Mouse (Mus musculus): ENCODE data around the gene Kremen2.
"Not testable (repeated sequence)": the region's sequence is repeated elsewhere in the genome, so short reads cannot be mapped to it uniquely, and the experiment has no call there.

Kremen2 gene

DNA sequence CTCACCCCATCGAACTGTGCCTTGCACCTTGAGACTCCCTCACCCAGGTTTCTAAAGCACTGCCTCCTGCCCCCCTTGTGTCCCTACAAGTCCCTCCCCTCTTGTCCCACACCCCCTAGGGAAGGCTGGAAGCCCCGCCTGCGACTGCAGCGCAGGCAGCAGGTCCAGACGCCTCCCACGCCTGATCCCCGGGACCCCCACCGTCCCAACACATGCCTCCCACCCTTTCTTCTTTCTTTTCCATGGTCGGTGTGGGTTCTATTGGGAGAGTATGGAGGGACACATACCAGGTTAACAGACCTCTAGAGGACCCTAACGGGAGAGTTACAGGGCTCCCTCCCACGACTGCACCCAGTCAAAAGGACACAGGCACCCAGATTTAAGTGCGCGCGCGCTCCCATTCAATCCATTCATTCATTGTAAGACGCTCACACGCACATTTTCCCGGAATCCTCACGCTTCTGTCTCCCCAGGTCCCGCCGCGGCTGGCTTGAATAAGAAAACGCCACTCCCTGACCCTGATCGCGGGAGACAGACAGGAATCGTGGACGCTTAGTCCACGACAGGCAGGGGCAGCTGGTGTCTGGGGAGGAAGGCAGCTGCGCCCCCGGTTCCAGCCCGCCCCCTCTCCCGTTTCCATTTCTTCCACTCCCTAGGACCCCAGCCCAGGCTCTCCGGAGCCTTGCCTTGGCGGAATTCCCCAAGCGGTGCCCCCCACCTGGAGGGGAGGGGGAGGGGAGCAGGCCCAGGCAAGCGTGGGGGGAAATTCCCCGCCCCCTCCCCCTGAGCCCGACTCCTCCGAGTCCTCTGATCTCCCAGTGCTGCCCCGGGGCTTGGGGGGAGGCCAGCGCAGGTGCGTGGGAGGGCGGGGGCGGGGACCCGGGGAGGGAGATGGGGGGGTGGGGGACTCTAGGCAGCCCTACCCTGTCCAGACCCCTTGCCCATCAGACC lies at the start of gene Kremen2:
Gene Kremen2, minus strand, starts transcription at position 533 of the 951 bp plus-strand sequence.
- peak; percentile 36 for DNase-seq (ENCODE audit: low read depth, low spot score)

DNA sequence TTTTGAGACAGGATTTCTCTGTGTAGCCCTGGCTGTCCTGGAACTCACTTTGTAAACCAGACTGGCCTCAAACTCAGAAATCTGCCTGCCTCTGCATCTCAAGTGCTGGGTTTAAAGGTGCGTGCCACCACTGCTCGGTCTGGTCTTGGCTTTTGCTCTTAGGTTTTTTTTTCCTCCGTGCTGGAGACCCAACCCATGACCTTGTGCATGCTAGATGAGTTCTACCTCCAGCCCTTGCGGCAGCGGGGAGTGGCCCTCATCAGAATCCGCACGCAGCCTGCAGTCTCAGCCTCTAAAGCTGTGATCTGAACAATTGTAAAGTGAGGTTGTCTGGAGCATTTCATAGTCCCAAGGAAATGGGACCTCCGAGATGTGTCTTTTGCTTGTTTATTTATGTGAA lies 49.7 kb upstream of the Kremen2 start:
- peak; percentile 62 for DNase-seq (ENCODE audit: low read depth, low spot score)

DNA sequence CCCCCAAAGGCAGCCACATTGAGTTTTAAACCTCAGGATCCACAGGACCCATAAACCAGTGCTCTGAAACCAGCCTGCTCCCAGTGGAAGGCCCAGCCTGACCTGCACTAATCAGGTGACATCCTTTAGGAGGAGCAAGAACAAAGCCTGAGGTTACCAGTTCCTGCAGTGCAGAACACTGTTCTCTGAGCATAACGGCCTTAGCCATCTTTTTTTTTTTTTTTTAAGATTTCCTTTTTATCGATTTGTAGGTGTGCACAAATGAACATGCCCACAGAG lies 45.4 kb upstream of the Kremen2 start:
- no peak for DNase-seq (ENCODE audit: low read depth, low spot score)

DNA sequence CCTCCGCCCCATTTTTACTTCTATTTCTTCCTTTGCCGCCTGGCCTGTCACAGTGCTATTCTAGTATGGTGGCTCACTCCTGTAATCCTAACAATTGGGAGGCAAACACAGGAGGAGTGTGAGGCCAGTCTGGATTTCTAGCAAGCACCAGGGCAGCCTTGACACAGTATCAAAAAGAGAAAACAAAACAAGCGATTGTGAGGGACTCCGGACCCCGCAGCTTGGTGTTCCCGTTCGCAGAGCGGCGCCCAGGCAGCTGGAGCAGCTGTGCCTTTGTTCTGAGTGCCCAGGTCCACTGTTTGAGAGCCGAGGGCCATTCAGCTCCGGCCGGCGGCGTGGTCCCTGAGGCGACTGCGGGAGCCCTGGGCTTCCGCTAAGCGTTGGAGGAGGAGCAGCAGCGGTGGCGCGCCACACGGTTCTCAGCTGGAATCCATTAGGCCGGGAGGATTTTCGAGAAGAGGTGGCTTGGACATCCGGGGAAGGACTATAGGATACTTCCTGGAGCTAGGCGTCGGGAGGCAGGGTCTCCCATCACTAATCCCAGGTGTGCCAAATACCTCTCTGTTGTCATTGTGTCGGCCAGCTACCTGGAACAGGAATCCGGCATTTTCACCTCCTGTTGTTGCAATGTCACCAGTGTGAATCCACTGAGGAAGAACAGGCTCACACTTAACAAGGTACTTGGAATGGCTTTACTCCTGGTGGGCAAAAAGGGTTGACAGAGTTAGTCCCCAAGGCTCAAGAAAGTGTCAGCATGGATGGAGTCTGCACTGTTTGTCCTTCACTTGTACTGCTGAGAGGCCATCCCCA lies 44.8 kb upstream of the Kremen2 start, which contains the start of gene Srrm2:
Gene Srrm2, plus strand, starts transcription at position 264 of the 810 bp plus-strand sequence.
- no peak for DNase-seq (ENCODE audit: low read depth, low spot score)

DNA sequence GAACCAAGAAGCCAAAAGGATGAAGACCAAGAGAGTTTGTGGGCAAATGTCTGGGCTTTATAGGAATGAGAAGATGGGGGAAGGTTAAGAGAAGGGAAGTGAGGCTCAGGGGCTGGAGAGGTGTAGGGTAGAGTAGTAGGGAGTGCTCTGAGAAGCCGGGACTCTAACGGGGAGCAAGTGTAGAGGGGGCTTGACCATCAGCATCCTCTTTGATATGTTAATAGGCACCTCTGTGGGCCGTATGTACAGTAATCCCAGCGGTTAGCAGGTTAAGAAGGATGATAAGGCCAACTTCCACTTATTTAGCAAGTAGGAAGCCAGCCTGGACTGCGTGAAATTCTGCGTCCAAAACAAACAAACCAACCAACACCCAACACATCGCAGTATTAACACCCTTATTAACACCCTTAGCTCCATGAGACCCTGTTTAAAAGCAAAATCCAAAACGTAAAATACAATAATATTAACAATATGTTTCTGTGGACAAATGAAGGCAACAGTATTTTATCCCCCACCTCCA lies 44.2 kb upstream of the Kremen2 start:
- peak; percentile 88 for DNase-seq (ENCODE audit: low read depth, low spot score)

DNA sequence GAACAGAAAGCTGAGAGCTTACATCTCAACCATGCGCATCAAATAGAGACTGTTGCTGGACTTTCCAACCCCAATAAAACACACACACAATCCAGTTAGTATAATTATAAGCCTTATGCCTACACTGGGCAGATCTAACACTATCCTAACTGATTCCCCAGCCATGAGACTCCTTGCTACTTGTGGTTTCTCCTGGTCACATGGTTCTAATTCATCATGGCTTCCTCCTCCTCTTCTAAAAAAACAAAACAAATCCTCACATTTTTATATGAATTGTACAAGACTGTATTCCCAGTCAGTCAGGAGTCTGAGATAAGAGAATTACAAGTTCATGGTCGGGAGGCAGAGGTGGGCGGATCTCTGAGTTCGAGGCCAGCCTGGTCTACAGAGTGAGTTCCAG lies 43.3 kb upstream of the Kremen2 start:
- no peak for DNase-seq (ENCODE audit: low read depth, low spot score)

DNA sequence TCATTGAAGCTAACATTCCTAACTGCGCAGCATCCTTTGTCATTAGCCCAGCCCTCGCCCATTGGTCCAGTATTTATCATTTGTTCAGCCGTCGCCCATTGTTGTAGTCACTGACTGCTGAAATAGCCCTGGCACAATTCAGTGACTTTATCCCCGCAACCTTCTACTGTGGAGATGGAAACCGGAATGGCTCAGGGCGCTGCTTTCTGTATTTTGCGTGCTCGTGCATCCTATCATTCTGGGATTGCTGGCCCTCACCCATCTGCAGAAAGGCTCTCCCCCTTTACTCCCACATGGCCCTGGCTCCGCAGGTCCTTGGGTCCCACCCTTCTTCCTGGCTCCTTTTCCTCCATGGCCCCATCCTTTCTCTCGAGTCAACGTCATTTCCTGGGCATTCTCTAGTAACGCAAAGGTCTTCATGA lies 40.9 kb upstream of the Kremen2 start:
- no peak for DNase-seq (ENCODE audit: low read depth, low spot score)

DNA sequence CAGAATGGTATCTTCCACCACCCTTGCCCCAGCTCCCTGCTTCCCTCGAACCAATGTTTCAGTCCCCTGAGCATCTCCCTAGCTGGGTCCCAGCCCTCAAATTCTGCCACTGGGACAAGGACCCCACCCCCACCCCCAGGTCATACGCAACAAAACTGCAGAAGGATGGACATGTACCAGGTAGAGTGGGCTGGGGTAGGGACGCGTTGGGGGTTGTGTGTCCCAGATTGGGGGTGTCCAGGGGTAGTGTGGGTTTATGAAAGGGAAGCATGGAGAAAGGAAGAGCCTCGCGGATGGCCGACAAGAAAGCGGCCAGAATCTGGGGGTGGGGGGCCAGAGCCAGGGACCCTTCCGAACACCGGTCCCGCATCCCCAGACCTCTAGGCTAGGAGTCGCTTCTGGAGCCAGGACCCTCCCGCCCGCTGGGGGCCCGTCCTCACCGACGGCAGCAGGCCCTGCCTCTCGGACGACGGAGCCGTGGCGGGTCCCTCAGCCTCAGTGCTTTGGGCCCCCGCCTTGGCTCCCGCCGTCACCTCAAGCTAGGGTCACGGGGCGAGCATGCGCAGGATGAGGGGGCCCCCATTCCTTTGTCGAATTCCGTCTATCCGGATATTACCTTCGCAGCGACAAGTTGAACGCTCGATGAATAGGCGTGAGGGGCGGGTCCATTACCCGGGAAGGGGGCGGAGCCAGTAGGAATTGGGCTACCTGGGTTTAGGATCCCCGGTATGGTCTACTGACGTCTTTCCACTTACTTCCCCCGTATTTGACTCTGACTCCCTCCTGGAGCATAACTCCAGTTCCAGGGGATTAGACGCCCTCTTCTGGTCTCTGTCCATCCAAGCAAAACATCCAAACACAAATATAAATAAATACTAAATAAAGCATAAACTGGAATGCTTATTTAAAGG lies 40.2 kb upstream of the Kremen2 start, which contains the start of gene Flywch2:
Gene Flywch2, minus strand, starts transcription at position 521 of the 911 bp plus-strand sequence.
- DNase-seq (ENCODE audit: low read depth, low spot score), result peak; percentile 88

DNA sequence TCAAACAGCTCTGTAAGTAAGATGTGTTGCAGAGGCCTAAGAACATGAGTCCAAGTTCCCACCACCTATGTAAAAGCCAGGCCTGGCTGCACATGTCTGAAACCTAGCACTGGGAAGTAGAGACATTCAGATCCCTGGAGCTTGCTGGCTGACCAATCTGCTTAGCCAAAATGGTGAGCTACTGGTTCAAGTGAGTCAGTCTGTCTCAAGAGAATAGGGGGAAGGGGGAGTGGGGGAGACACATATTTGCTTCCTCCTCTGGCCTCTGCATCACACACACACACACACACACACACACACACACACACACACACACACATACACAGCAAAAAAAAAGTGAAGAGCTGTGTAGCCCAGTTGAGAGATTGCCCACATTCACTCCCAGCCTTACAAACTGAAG lies 37.7 kb upstream of the Kremen2 start:
- DNase-seq (ENCODE audit: low read depth, low spot score), result no peak

DNA sequence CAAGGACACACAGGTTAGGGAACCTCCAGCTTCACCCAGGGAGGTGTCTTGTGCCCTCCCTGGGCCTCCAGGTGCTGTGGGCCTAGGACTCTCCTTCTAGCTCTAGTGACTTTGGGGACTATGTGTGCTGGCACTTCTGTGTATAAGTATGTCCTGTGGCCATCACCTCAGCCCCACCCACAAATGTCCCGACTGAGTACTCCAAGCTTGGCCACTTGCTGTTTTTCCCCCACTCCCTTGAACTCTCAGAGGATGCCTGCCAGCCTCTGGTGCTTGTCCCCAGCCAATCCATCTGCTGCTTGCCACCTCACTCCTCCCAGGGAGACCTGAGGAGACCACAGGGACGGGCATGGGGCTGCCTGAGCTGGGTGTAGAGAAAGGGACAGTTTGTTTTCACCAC lies 32.8 kb upstream of the Kremen2 start:
- no peak for DNase-seq (ENCODE audit: low read depth, low spot score)

DNA sequence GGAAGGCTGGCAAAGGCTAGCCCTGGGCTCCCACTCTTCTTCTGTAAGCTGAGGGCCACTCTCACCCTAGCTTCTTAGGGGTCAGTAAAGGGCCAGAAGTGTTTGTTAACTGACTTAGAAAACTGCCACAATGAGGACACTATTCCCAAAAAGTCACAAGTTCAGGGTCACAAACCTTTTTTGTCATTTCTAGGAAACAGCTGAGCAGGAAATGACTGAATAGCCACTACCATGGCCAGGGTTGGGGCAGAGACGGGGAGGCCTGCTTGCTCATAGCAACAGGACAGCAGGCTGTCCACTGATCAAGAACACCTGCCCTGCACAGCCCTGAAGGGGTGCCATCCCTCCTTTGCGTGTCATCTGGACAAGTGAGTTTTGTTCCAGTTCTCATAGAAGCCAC lies 31.5 kb upstream of the Kremen2 start:
- DNase-seq (ENCODE audit: low read depth, low spot score), result no peak

DNA sequence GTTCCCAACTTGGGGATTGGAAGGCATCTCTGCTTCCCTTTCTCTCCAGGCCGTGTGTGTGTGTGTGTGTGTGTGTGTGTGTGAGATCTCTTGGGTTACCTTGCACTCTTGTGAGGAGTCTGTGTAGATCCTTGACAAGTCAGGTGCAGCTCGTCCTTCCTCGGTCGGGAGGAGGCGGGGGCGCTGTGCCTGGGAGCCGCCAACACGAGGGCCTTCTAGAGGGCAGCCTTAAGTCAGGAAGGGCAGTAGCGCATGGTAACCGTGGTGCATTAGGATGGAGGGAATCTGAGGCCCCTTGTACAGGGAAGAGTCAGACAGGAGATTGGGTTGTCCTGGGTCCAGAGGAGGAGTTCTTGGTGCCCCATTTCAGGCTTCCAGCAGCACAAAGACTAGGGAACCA lies 30.6 kb upstream of the Kremen2 start:
- DNase-seq (ENCODE audit: low read depth, low spot score), result no peak

DNA sequence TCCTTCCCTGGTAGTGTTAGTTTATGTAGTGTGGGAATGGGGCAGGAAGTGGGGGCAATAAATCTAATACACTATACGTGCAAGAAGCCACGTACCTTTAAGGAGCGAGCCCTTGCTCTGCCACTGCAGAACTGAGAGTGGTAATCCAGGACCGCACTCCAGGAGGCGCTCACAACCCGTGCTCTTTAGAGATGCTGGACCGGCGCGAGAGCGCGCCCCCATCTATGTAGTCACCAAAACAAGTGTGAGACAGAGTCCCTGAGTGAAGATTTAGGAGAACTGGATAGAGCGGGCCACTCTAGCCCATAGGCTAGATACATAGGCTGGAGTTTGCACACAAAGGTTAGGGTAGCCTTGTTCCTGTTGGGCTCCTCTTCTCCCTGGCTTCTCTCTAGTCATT lies 28.5 kb upstream of the Kremen2 start:
- DNase-seq (ENCODE audit: low read depth, low spot score), result peak; percentile 80

DNA sequence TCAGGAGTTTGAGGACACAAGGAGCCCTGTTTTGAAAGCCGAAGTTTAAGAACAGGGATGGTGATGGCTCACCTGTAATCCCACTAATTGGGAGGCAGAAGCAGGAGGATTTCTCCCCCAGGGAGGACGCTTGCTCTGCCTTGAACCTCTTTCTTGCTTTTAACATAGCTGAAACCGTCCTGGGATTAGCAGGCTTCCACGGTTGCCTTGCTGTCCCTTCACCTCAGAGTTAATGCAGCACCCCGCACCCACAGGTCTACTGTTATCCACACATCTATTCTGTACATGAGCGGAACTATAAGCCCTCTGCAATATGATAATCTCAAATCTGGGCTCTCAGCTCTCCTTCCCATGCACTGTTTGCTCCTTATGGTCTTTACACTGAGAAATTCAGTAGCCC lies 28.0 kb upstream of the Kremen2 start:
- no peak for DNase-seq (ENCODE audit: low read depth, low spot score)

DNA sequence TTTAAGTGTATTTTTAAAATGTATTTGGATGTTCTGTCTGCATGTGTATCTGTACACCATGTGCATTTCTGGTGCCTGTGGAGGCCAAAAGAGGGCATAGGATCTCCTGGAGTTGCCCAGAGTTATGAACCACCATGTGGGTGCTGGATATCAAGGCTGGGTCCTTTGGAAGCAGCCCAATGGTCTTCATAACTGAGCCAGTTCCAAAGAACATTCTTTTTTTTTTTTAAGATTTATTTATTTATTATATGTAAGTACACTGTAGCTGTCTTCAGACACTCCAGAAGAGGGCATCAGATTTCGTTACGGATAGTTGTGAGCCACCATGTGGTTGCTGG lies 26.6 kb upstream of the Kremen2 start:
- DNase-seq (ENCODE audit: low read depth, low spot score), result not testable (repeated sequence)

DNA sequence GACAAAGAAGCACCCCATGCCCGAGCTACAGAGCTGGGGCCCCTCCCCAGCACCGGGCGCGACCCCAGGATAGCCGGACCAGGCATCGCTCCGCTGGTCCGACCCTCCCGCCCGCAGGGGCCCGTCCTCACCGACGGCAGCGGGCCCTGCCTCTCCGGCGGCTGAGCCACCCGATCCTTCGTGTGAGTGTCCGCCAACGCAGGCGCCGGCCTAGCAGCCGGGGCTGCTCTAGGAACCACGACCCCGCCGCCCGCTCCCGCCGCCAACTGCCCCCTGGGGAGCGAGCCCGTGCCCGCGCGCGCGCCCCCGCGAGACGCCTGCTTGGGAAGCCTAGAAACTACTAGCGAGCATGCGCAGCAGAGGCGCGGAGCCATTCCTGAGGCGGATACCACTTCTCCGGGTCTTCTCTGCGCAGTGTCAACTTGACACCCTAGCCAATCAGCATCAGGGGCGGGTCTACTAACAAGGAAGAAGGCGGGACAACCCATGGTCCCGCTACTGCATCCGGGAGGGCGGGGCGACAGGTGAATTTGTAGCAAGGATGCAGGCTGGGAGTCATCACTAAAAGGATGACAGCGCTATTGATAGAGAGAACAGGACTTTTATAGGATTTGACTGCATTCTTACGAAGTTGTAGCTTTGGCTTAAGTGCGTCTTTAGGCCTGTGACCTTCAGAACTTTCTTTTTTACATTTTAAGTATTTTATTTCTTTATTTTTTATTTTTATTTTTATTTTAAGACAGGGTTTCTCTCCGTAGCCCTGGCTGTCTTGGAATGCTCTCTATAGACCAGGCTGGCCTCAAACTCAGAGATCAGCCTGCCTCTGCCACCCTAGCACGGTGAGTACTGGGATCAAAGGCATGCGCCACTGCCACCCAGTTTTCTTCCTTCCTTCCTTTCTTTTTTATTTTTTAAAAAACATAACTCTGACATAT lies 25.9 kb upstream of the Kremen2 start, which contains the start of gene Flywch1:
Gene Flywch1, minus strand, starts transcription at position 319 of the 935 bp plus-strand sequence.
- peak; percentile 100 for DNase-seq (ENCODE audit: low read depth, low spot score)

DNA sequence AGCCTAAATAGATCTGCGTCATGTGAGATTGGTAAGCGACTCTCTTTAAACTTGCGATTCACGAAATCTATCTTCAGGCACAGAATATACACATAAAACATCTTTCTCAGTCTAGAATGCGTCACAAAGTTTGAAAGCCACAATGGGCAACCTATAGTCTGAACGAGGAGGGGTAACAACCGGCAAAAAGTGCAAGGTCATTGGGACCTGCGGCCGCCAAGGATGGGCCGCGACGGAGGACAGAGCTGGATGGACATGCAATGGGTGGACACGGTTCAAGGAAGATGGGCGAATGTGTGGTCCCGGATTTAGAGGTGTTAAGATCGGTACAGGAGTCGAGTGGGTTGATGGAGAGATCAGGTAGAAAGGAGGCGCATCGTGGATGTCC lies 25.3 kb upstream of the Kremen2 start:
- no peak for DNase-seq (ENCODE audit: low read depth, low spot score)

DNA sequence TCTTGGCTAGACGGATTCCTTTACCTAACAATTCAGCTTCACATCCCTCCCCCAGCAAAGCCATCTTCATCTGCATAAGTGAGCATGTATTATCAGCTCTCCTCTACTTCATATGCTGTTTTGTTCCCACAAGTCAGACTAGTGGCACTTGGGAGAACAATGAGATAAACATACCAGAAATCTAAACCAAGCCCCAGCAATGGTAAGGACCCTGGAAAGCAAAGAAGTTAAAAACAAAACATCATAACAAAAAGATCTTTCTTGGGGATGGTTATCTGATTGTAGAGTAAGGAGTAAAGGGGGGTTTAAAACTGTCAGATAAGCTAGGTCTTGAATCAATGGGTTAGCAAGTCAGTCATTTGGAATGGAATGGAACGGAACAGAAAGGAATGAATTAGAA lies 24.9 kb upstream of the Kremen2 start:
- no peak for DNase-seq (ENCODE audit: low read depth, low spot score)

DNA sequence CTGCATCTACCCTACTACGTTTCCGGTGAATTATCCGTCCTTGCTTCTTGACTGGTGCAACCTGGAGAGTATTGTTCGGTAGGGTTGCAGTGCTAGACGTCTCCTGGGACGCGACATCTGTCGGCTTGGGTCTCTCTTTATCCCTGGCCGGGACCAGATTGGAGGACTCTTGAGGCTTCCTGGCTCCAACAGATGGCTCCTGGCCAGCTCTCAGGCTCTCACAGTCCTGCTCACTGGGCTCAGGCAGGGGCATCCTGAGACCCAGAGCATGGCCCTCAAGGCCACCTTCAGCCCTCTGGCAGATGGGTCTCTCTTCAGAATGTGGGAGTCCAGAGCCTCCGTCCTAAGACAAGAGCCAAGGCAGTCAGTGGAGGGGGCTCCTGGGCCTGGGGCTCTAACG lies 17.3 kb upstream of the Kremen2 start:
- no peak for DNase-seq (ENCODE audit: low read depth, low spot score)

DNA sequence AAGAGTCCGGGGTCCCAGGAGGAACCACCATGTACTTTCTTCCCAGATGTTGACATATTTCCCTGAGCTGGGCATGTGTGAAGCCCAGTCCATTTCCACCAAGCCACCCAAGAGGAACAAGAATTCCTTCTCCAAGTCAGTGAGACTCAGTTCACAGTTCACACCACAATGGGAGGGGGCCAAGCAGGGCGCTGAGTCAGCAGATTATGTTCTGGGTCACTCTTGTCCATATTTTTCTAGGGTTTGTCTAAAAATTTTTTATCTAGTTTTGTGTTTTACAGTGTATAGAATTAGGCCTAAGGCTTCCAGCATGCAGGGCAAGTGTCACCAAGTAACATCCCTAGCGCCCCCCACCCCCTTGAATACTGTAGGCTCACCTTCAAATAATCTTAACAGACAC lies 15.5 kb upstream of the Kremen2 start:
- no peak for DNase-seq (ENCODE audit: low read depth, low spot score)
